7 mouse cellular contexts compared by ENCODE assay signal in genomic region chr1:161035786-161036404, GRCm38 (mm10). TPM values are rescaled to one million over a fixed set of nuclear protein-coding genes. Genes with fewer than 3 reads are reported as not detected.
DNase-seq lines count a peak whose midpoint lies in the region; ATAC-seq and TF ChIP-seq lines count a peak whose summit lies in the region.

No protein-coding gene starts in this region.

- H3K27ac ChIP-seq in hindbrain, embryonic 12.5 days, result peak overlapping the region; percentile 87
- H3K27ac ChIP-seq in liver, embryonic 15.5 days (replicated peaks), result peak overlapping the region; percentile 98
- H3K27ac ChIP-seq in small intestine, adult 2 months (ENCODE audit: insufficient read depth, low read depth, low read length), result peak overlapping the region; percentile 77

- peak overlapping the region; percentile 81 for H3K4me3 ChIP-seq in hindbrain, embryonic 12.5 days
- H3K4me3 ChIP-seq in liver, embryonic 15.5 days (replicated peaks), result peak overlapping the region; percentile 85
- peak overlapping the region; percentile 93; the same call in 1 of the 2 replicates for H3K4me3 ChIP-seq in small intestine, adult 2 months (ENCODE audit: low read depth, low read length)

- peak; percentile 16 to 35 for DNase-seq in thymus, postnatal 10 days (ENCODE audit: low spot score in 2 of 2)
- DNase-seq in thymus, postnatal 25 days, result no peak
- peak; percentile 60 to 73 for DNase-seq in cerebellum, postnatal 10 days
- DNase-seq in ovary, postnatal 36 days (ENCODE audit: low spot score), result no peak

- under 1% methylated on average over 6 of the region's 6 CpGs for WGBS in hindbrain, embryonic 12.5 days
- under 1% methylated on average over 6 of the region's 6 CpGs for WGBS in liver, embryonic 15.5 days (ENCODE audit: insufficient replicate concordance)
- WGBS in small intestine, adult 2 months, result 1% methylated on average over 6 of the region's 6 CpGs

- H3K27me3 ChIP-seq in hindbrain, embryonic 12.5 days, result no peaks in the 10 kb centered on the region
- H3K27me3 ChIP-seq in liver, embryonic 15.5 days, result no peaks in the 10 kb centered on the region
- no peaks in the 10 kb centered on the region for H3K27me3 ChIP-seq in small intestine, adult 2 months (ENCODE audit: control insufficient read depth, insufficient read depth, low read length)

- H3K36me3 ChIP-seq in hindbrain, embryonic 12.5 days, result peaks cover 45% of the 10 kb centered on the region
- peaks cover 56% of the 10 kb centered on the region for H3K36me3 ChIP-seq in liver, embryonic 15.5 days (replicated peaks)
- peaks cover 30% of the 10 kb centered on the region for H3K36me3 ChIP-seq in small intestine, adult 2 months (ENCODE audit: control insufficient read depth, insufficient read depth, low read length)

- H3K4me1 ChIP-seq in hindbrain, embryonic 12.5 days, result peaks cover 23% of the 10 kb centered on the region
- peaks cover 55% of the 10 kb centered on the region for H3K4me1 ChIP-seq in liver, embryonic 15.5 days (replicated peaks)
- peaks cover 6% of the 10 kb centered on the region; the same call in 1 of the 2 replicates for H3K4me1 ChIP-seq in small intestine, adult 2 months (ENCODE audit: control insufficient read depth, insufficient read depth, insufficient read length, low read length)

- no peak for TF ChIP-seq CTCF in small intestine, adult 2 months (IDR thresholded peaks at IDR 0.05; ENCODE audit: extremely low read depth, insufficient read length, insufficient replicate concordance, low read depth, low read length)

- peak overlapping the region; percentile 93 for H3K9ac ChIP-seq in hindbrain, embryonic 12.5 days
- peak overlapping the region; percentile 81 for H3K9ac ChIP-seq in liver, embryonic 15.5 days

- ATAC-seq in hindbrain, embryonic 12.5 days (ENCODE audit: low FRiP score), result no peak
- no peak for ATAC-seq in liver, embryonic 15.5 days (ENCODE audit: insufficient read depth)

- H3K4me2 ChIP-seq in hindbrain, embryonic 12.5 days (replicated peaks), result peak overlapping the region; percentile 89
- H3K4me2 ChIP-seq in liver, embryonic 15.5 days, result peak overlapping the region; percentile 85

- TF ChIP-seq POLR2A in small intestine, adult 2 months (IDR thresholded peaks at IDR 0.05; ENCODE audit: low read depth, low read length), result no peak

- H3K9me3 ChIP-seq in hindbrain, embryonic 12.5 days (replicated peaks), result no peaks in the 10 kb centered on the region
- H3K9me3 ChIP-seq in liver, embryonic 15.5 days (replicated peaks), result no peaks in the 10 kb centered on the region

RNA-seq across cellular contexts. Expression of gene Zbtb37, which starts 1.2 kb away (rescaled TPM):
- polyA plus RNA-seq in hindbrain, embryonic 12.5 days (2016; fragmentation: Nextera tagmentation; extraction: Ambion mirVana), result 9.6 and 11.4 TPM in 2 replicates
- polyA plus RNA-seq in liver, embryonic 15.5 days (2015; fragmentation: Nextera tagmentation; extraction: Ambion mirVana), result 1.3 and 2.0 TPM in 2 replicates
- 0.13 and 0.32 TPM in 2 replicates for polyA plus RNA-seq in small intestine, adult 2 months (2012; rRNA removed)

RNA-seq across cellular contexts. Expression of gene Dars2, which starts 34.6 kb away (rescaled TPM):
- polyA plus RNA-seq in hindbrain, embryonic 12.5 days (2016; fragmentation: Nextera tagmentation; extraction: Ambion mirVana), result 30.6 and 33.5 TPM in 2 replicates
- polyA plus RNA-seq in liver, embryonic 15.5 days (2015; fragmentation: Nextera tagmentation; extraction: Ambion mirVana), result 29.9 and 30.5 TPM in 2 replicates
- 4.8 and 8.9 TPM in 2 replicates for polyA plus RNA-seq in small intestine, adult 2 months (2012; rRNA removed)

RNA-seq across cellular contexts. Expression of gene Cenpl, which starts 34.6 kb away (rescaled TPM):
- 23.6 and 24.3 TPM in 2 replicates for polyA plus RNA-seq in hindbrain, embryonic 12.5 days (2016; fragmentation: Nextera tagmentation; extraction: Ambion mirVana)
- polyA plus RNA-seq in liver, embryonic 15.5 days (2015; fragmentation: Nextera tagmentation; extraction: Ambion mirVana), result 38.0 and 39.3 TPM in 2 replicates
- polyA plus RNA-seq in small intestine, adult 2 months (2012; rRNA removed), result 0.41 and 1.2 TPM in 2 replicates

RNA-seq across cellular contexts. Expression of gene Serpinc1, which starts 57.5 kb away (rescaled TPM):
- polyA plus RNA-seq in hindbrain, embryonic 12.5 days (2016; fragmentation: Nextera tagmentation; extraction: Ambion mirVana), result 2.6 and 2.9 TPM in 2 replicates
- polyA plus RNA-seq in liver, embryonic 15.5 days (2015; fragmentation: Nextera tagmentation; extraction: Ambion mirVana), result 916 and 1,075 TPM in 2 replicates
- 1.3 and 1.4 TPM in 2 replicates for polyA plus RNA-seq in small intestine, adult 2 months (2012; rRNA removed)

Comparison
In these comparisons a context has a peak if more than half of its experiments do, and no peak if none do; other contexts are left out.
1. DNase-seq: peak in thymus, postnatal 10 days (2 of 2) and cerebellum, postnatal 10 days (2 of 2); none in thymus, postnatal 25 days (single experiment) and ovary, postnatal 36 days (single experiment).
2. RNA of gene Cenpl, which starts 34.6 kb away (polyA plus RNA-seq): 38.0 to 39.3 TPM in liver, embryonic 15.5 days and 23.6 to 24.3 TPM in hindbrain, embryonic 12.5 days; 0.41 to 1.2 TPM in small intestine, adult 2 months; every median in the first group is over 10 times any median in the second.
3. Peak in every context shown above with its lines, with median percentiles within 50 percentile points of each other: H3K27ac ChIP-seq and H3K4me3 ChIP-seq.